Mouse (Mus musculus): Measurements from ENCODE around the gene Twf2. TPM values are rescaled to one million over a fixed set of nuclear protein-coding genes. Genes with fewer than 3 reads are reported as not detected.

Twf2 gene
- total and polyA plus RNA-seq, 2 experiments = 4.7 to 6.2 TPM

GRCm38 (mm10) chr9:106231220-106231619, 28.3 kb downstream of the Twf2 start:
- TF ChIP-seq POLR2A (IDR thresholded peaks at IDR 0.05; ENCODE audit: extremely low read depth, insufficient read depth, low read length) (0 out of 2 replicates have a peak, but pooled peaks have one; percentile 16), CTCF (IDR thresholded peaks at IDR 0.05; ENCODE audit: low read depth, low read length) (no peak)
- Histone ChIP-seq H3K27ac (replicated peaks; ENCODE audit: insufficient read depth, low read depth, low read length) (no peak overlapping the region; the same call in 1 of the 2 replicates), H3K4me1 (ENCODE audit: control insufficient read depth, insufficient read depth, low read length) (no peaks in the 10 kb centered on the region), H3K36me3 (ENCODE audit: control insufficient read depth, insufficient read depth, low read length) (peaks cover 21% of the 10 kb centered on the region), H3K27me3 (ENCODE audit: control insufficient read depth, insufficient read depth, low read length) (no peaks in the 10 kb centered on the region), H3K9ac (ENCODE audit: low read depth, low read length) (no peak overlapping the region), H3K4me3 (ENCODE audit: insufficient read depth, low read depth, low read length) (no peak overlapping the region), H3K79me2 (ENCODE audit: control insufficient read depth, insufficient read depth, low read length) (no peaks in the 10 kb centered on the region)
- DNase-seq (ENCODE audit: extremely low read depth, low read depth, low spot score) = peak; percentile 92
- WGBS = 14% methylated on average over 7 of the region's 7 CpGs

- Histone ChIP-seq H3K36me3 (ENCODE audit: control insufficient read depth, insufficient read depth, low read length) (peaks cover 25% of the 10 kb centered on the region), H3K9ac (ENCODE audit: low read depth, low read length) (no peak overlapping the region), H3K27me3 (ENCODE audit: control insufficient read depth, insufficient read depth, low read length) (no peaks in the 10 kb centered on the region), H3K4me1 (ENCODE audit: control insufficient read depth, insufficient read depth, low read length) (no peaks in the 10 kb centered on the region), H3K79me2 (ENCODE audit: control insufficient read depth, insufficient read depth, low read length) (no peaks in the 10 kb centered on the region), H3K27ac (replicated peaks; ENCODE audit: insufficient read depth, low read depth, low read length) (no peak overlapping the region), H3K4me3 (ENCODE audit: insufficient read depth, low read depth, low read length) (no peak overlapping the region)
- WGBS = 38% methylated on average over 4 of the region's 4 CpGs
- peak; percentile 89 for DNase-seq (ENCODE audit: extremely low read depth, low read depth, low spot score)
- peak; percentile 51 for TF ChIP-seq CTCF (IDR thresholded peaks at IDR 0.05; ENCODE audit: low read depth, low read length)
- no peak; the same call in 1 of the 2 replicates for TF ChIP-seq POLR2A (IDR thresholded peaks at IDR 0.05; ENCODE audit: extremely low read depth, insufficient read depth, low read length)
Observed at GRCm38 (mm10) chr9:106231816-106232215, 28.9 kb downstream of the Twf2 start.

- peak; percentile 59 for DNase-seq (ENCODE audit: extremely low read depth, low read depth, low spot score)
- Histone ChIP-seq H3K27me3 (ENCODE audit: control insufficient read depth, insufficient read depth, low read length) (no peaks in the 10 kb centered on the region), H3K9ac (ENCODE audit: low read depth, low read length) (no peak overlapping the region), H3K79me2 (ENCODE audit: control insufficient read depth, insufficient read depth, low read length) (no peaks in the 10 kb centered on the region), H3K4me1 (ENCODE audit: control insufficient read depth, insufficient read depth, low read length) (0 out of 2 replicates have a peak, but pooled peaks cover 3% of the 10 kb centered on the region), H3K27ac (replicated peaks; ENCODE audit: insufficient read depth, low read depth, low read length) (no peak overlapping the region; the same call in 1 of the 2 replicates), H3K36me3 (ENCODE audit: control insufficient read depth, insufficient read depth, low read length) (peaks cover 36% of the 10 kb centered on the region), H3K4me3 (ENCODE audit: insufficient read depth, low read depth, low read length) (no peak overlapping the region)
- WGBS = 28% methylated on average over 3 of the region's 3 CpGs
- TF ChIP-seq POLR2A (IDR thresholded peaks at IDR 0.05; ENCODE audit: extremely low read depth, insufficient read depth, low read length) (no peak), CTCF (IDR thresholded peaks at IDR 0.05; ENCODE audit: low read depth, low read length) (no peak)
Observed at GRCm38 (mm10) chr9:106232956-106233355, 30.0 kb downstream of the Twf2 start.

- no peak for TF ChIP-seq POLR2A (IDR thresholded peaks at IDR 0.05; ENCODE audit: extremely low read depth, insufficient read depth, low read length)
- TF ChIP-seq CTCF (IDR thresholded peaks at IDR 0.05; ENCODE audit: low read depth, low read length) = no peak
Observed at GRCm38 (mm10) chr9:106233953-106234352, 31.0 kb downstream of the Twf2 start.

GRCm38 (mm10) chr9:106235194-106235830, 32.4 kb downstream of the Twf2 start:
- no peak overlapping the region for H3K4me3 ChIP-seq (ENCODE audit: insufficient read depth, low read depth, low read length)
- DNase-seq (ENCODE audit: extremely low read depth, low read depth, low spot score) = peak; percentile 79
- H3K36me3 ChIP-seq (ENCODE audit: control insufficient read depth, insufficient read depth, low read length) = peaks cover 58% of the 10 kb centered on the region
- TF ChIP-seq POLR2A (IDR thresholded peaks at IDR 0.05; ENCODE audit: extremely low read depth, insufficient read depth, low read length) = peak; percentile 39; the same call in 1 of the 2 replicates
- TF ChIP-seq CTCF (IDR thresholded peaks at IDR 0.05; ENCODE audit: low read depth, low read length) = no peak; the same call in 1 of the 2 replicates
- peak overlapping the region; percentile 0; the same call in 1 of the 2 replicates for H3K9ac ChIP-seq (ENCODE audit: low read depth, low read length)
- no peaks in the 10 kb centered on the region for H3K79me2 ChIP-seq (ENCODE audit: control insufficient read depth, insufficient read depth, low read length)
- no peaks in the 10 kb centered on the region for H3K27me3 ChIP-seq (ENCODE audit: control insufficient read depth, insufficient read depth, low read length)
- WGBS = 51% methylated on average over 23 of the region's 23 CpGs
- H3K27ac ChIP-seq (replicated peaks; ENCODE audit: insufficient read depth, low read depth, low read length) = peak overlapping the region; percentile 37
- H3K4me1 ChIP-seq (ENCODE audit: control insufficient read depth, insufficient read depth, low read length) = peaks cover 9% of the 10 kb centered on the region; the same call in 1 of the 2 replicates

More at GRCm38 (mm10) chr9:106233953-106234352, 31.0 kb downstream of the Twf2 start:
- Histone ChIP-seq H3K27ac (replicated peaks; ENCODE audit: insufficient read depth, low read depth, low read length) (no peak overlapping the region), H3K36me3 (ENCODE audit: control insufficient read depth, insufficient read depth, low read length) (peaks cover 46% of the 10 kb centered on the region), H3K9ac (ENCODE audit: low read depth, low read length) (no peak overlapping the region), H3K4me3 (ENCODE audit: insufficient read depth, low read depth, low read length) (no peak overlapping the region), H3K27me3 (ENCODE audit: control insufficient read depth, insufficient read depth, low read length) (no peaks in the 10 kb centered on the region), H3K4me1 (ENCODE audit: control insufficient read depth, insufficient read depth, low read length) (peaks cover 9% of the 10 kb centered on the region; the same call in 1 of the 2 replicates), H3K79me2 (ENCODE audit: control insufficient read depth, insufficient read depth, low read length) (no peaks in the 10 kb centered on the region)
- WGBS = 49% methylated on average over 6 of the region's 6 CpGs
- DNase-seq (ENCODE audit: extremely low read depth, low read depth, low spot score) = peak; percentile 54

Measured in liver, adult 2 months (tissue).